Mouse (Mus musculus): Measurements from ENCODE around the gene Zranb3.

Gene Zranb3

GRCm38 (mm10) chr1:127983274-127983993 lies 119.4 kb downstream of the Zranb3 start:
- 92% methylated on average over 5 of the region's 5 CpGs for WGBS

GRCm38 (mm10) chr1:127982268-127982667 lies 120.6 kb downstream of the Zranb3 start:
- WGBS, result 89% methylated on average over 3 of the region's 3 CpGs

GRCm38 (mm10) chr1:127980911-127981559 lies 121.8 kb downstream of the Zranb3 start:
- WGBS, result 75% methylated on average over 2 of the region's 2 CpGs

DNA sequence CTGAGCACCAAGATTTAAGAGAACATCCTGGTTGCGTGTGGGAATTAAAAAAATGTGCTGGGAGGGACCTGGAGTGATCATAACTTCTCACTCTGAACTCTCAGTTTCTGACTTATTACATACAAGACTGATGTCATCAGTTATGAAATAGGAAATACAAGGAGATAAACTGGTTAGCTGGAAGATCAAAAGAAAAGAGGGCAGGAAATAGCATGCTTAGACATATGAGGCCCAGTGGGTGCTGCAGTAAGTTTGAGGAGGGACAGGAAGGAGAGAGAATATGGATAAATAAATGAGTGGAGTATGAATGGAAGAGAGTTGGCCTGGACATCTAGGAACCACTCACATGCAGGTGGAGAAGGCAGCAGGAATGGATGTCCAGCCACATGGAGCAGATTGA lies 124.7 kb downstream of the Zranb3 start:
- WGBS, result 83% methylated on average over 1 of the region's 1 CpGs

DNA sequence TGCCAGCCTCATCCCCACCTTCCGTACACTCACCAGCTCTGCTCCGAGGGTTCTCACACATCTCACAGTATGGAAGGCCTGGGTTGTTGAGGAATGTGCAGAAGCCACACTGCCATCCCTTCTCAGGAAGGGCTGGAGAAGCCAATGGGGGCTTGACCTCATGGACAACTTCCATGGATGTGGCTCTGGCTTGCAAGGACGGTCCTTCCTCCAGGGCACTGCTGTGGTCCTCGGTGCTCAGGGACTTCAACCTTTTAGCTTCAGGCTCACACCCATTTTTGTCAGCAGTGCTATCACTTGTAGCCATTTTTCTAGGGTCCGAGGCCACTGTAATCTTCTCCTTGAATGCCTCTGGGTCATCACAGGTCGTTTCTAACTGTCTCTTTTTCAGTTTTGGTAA lies 126.7 kb downstream of the Zranb3 start:
- WGBS, result 70% methylated on average over 6 of the region's 6 CpGs

DNA sequence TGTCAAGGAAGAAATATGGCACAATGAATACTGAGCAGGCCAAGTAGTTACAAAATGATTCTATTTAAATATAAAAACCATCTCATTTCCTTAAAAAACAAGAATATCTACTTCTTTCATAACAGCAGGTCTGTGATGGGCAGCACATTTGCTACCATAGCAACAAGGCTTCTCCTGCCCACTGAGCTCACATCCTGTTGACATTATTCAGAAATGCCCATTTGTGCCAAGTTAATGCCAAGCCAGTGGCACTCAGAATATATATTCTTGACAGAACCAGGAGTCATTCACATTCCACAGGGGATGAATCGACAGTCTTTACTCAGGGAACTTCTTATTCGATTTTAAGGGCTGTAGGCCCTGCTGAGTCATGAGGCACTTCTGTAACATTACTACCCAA lies 127.2 kb downstream of the Zranb3 start:
- 43% methylated on average over 2 of the region's 2 CpGs for WGBS

DNA sequence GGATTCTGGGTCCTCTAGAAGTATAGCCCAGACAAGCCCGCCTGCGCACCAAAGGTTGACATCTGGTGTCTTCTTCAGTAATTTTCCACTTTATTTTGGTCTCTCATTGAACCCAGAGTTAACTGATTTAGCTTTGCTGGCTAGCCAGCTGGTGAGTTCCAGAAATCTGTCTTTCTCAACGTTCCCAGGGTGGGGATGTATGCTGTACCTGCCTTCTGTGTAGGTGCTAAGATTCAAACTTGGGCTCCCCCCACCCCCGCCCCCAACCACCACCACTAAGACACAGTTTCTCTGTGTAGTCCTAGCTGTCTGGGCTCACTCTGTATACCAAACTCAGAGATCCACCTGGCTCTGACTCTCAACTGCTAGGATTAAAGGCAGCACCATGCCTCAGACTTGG lies 128.8 kb downstream of the Zranb3 start:
- WGBS, result 76% methylated on average over 4 of the region's 4 CpGs

- 79% methylated on average over 4 of the region's 4 CpGs for WGBS
Measured at GRCm38 (mm10) chr1:127970870-127971269, 132.0 kb downstream of the Zranb3 start.

GRCm38 (mm10) chr1:127963326-127963725 lies 139.5 kb downstream of the Zranb3 start:
- WGBS, result 93% methylated on average over 3 of the region's 3 CpGs

- 100% methylated on average over 1 of the region's 1 CpGs for WGBS
Measured at GRCm38 (mm10) chr1:127961140-127961539, 141.7 kb downstream of the Zranb3 start.

DNA sequence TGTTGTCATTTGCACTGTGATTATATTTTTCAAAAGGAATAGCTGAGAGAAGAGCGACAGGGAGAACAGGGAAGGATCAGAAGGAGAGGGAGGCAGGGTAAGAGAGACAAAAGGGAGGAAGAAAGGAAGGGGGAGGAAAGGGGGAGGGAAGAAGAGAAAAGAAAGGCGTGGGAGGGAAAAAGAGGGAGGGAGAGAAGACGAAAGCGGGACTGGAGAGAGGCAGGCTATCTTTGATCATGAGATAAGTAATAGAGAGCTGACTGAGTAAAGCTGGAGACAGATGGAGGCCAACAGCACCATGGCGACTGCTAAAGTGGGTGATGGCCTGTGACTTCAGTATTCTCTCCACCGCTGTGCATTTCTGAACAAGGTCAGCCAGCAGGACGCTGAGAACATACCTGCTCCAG lies 143.5 kb downstream of the Zranb3 start:
- 27% methylated on average over 7 of the region's 7 CpGs for WGBS

DNA sequence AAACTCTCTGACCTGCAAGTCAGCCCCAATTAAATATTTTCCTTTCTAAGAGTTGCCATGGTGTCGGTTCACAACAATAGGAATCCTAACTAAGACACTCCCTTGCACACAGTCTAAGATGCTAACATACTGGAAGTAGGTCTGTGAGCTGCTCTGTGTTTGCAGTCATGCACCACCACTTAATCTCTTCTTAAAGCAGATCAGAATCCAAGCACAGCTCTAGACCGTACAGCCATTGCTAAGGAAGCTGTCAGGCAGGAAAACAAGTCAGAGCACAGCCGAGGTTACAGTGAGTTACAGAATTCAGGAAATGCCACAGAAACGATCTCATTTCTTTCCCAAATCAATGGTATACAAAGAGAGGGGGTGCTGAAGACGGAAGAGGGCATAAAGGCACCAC lies 144.0 kb downstream of the Zranb3 start:
- WGBS, result 22% methylated on average over 5 of the region's 5 CpGs

- 39% methylated on average over 1 of the region's 1 CpGs for whole genome bisulfite sequencing
Measured at GRCm38 (mm10) chr1:127956524-127956923, 146.3 kb downstream of the Zranb3 start.

- 35% methylated on average over 4 of the region's 4 CpGs for WGBS
Measured at GRCm38 (mm10) chr1:127954800-127955199, 148.0 kb downstream of the Zranb3 start.

GRCm38 (mm10) chr1:127954198-127954597 lies 148.6 kb downstream of the Zranb3 start:
- 32% methylated on average over 4 of the region's 4 CpGs for WGBS

DNA sequence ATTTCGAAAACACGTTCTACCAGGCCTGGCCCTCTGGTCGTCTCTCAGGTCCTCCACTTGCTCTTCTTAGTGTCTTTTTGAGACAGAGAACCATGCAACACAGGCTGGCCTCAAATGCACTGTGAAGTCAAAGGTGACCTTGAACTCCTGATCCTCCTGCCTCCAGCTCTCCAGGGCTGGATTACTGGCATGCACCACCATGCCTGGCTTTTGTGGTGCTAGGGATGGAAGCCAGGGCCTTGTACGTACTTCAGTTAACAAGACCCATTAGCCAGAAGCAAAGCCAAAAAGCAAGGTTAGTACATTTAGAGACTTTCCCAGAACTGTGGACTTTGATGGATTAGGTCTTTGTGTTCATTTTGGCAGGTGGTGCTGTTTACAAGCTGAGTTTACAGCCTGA lies 150.6 kb downstream of the Zranb3 start:
- WGBS, result 87% methylated on average over 4 of the region's 4 CpGs

GRCm38 (mm10) chr1:127948748-127949147 lies 154.1 kb downstream of the Zranb3 start:
- WGBS, result 52% methylated on average over 5 of the region's 5 CpGs

- 62% methylated on average over 5 of the region's 5 CpGs for WGBS
Measured at GRCm38 (mm10) chr1:127946615-127947249, 156.1 kb downstream of the Zranb3 start.

DNA sequence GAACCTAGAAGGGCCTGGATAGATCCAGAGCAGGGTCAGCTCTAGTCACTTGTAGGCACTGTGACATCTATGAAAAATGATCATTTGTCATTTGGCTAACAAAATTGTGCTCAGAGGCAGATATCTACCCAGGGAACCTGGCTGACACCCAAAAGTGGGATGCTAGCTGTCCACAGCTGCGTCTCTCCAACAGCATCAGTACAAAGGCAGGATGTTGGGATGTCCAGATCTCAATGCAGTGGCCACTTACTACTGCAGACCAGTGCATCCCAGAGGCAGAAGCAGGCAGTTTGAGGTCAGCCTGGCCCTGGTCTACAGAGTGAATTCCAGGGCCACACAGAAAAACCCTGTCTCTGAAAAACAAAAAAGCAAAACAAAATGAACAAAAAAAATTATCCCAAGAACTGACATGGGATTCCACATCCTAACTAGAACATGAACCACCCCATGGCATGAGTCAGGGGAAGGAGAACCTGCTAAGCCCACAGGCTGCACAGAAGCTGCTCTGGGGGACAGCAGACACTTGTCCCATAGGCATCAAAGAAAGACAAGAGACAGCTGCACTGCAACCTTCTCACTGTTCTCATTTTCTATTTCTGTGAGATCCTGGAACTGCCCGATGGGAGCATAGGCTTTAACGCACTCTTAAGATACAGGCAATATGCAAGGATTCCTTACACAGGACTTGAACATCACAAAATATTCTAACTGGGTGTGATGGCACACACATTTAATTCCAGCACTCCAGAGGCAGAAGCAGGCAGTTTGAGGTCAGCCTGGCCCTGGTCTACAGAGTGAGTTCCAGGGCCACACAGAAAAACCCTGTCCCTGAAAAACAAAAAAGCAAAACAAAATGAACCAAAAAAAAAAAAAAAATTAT lies 156.9 kb downstream of the Zranb3 start:
- 35% methylated on average over 3 of the region's 3 CpGs for WGBS

- 68% methylated on average over 6 of the region's 6 CpGs for WGBS
Measured at GRCm38 (mm10) chr1:127943516-127943915, 159.3 kb downstream of the Zranb3 start.

DNA sequence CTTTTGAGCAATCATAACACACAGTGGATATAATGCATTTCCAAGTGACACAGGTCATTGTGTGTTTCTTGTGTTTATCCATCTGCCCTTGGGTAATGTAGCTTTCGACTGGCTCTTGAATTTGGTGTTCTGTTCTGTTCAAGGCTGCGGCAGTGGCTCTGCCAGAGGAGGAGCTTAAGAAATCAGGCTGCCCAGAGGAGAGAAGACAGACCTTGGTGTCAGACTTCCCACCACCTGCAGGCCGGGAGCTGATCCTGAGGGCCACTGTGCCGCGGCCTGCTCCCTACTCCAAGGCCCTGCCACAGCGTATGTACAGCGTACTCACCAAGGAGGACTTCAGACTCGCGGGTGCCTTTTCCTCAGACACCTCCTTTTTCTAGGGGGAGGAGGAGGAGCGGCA lies 160.6 kb downstream of the Zranb3 start:
- WGBS, result 78% methylated on average over 10 of the region's 10 CpGs

- 48% methylated on average over 8 of the region's 8 CpGs for WGBS
Measured at GRCm38 (mm10) chr1:127937277-127937676, 165.6 kb downstream of the Zranb3 start.

All from cerebral cortex, adult 2 months (tissue).